Mouse (Mus musculus) C2C12 (cell line): ENCODE measurements at regions not wholly inside any gene's neighbourhood (a gene's known extent, or its start where the extent isn't known, plus 50 kb on each side); places are given as distances from the start of the nearest gene placed in this dataset.
"Not testable (repeated sequence)": the region's sequence is repeated elsewhere in the genome, so short reads cannot be mapped to it uniquely, and the experiment has no call there.

ENCODE experiments used
- H3K27me3 ChIP-seq: one replicate; pipeline ENCODE4 v1.6.1; 2011; ENCODE audit not compliant: control insufficient read depth, insufficient read depth, insufficient read length
- H3K36me3 ChIP-seq: one replicate; pipeline ENCODE4 v1.6.1; 2011; ENCODE audit not compliant: control insufficient read depth, insufficient read depth
- H3K4me3 ChIP-seq: one replicate; pipeline ENCODE4 v1.5.1; 2011; ENCODE audit warnings: mild to moderate bottlenecking, control low read depth; ENCODE audit not compliant: poor library complexity, insufficient read depth, severe bottlenecking
- H3K79me2 ChIP-seq: one replicate; pipeline ENCODE4 v1.6.1; 2011; ENCODE audit not compliant: control insufficient read depth, insufficient read depth
- H3K79me3 ChIP-seq: one replicate; pipeline ENCODE4 v1.6.1; 2011; ENCODE audit warnings: low read depth, control low read depth
- H3ac ChIP-seq: one replicate; pipeline ENCODE3; 2011; ENCODE audit warnings: low read depth; ENCODE audit not compliant: control insufficient read depth, insufficient read length
- MYOD1 ChIP-seq: IDR thresholded peaks from one replicate; pipeline ENCODE4 v1.6.1; 2011; ENCODE audit warnings: low read depth; ENCODE audit not compliant: control insufficient read depth, insufficient read length

DNA sequence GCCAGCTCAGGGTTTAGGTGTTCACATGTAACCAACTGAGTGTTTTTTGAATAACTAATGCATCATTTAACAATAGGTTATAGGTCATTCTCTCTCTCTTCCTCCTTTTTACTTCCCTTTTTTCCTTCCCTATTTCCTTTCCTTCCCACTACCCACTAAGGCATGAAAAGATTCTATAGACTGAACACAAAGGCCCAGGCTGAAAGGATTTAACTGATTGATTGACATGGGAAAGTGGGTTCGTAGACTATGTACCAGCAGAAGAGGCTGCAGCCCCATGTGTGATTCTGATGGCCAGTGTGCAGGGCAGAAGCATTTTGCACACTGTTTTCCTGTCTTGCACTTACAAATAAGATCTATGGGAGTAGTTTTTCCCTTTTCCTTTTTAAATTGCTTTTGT lies 673.1 kb upstream of the Snrpn start:
- H3K79me2 ChIP-seq, H3K36me3 ChIP-seq, H3K4me3 ChIP-seq, H3K27me3 ChIP-seq, H3K79me3 ChIP-seq, H3ac ChIP-seq: not testable (repeated sequence)

GRCm38 (mm10) chr7:60808960-60809359 lies 668.9 kb upstream of the Snrpn start:
- H3K4me3 ChIP-seq, H3K79me3 ChIP-seq, H3K27me3 ChIP-seq, H3K36me3 ChIP-seq, H3K79me2 ChIP-seq, H3ac ChIP-seq: not testable (repeated sequence)
- TF ChIP-seq MYOD1: peak; percentile 43
